Mouse (Mus musculus): Measurements from ENCODE around the gene Slc25a21.

Slc25a21 gene

GRCm38 (mm10) chr12:57184401-57185147, 12.7 kb downstream of the Slc25a21 start:
- DNase-seq: no peak

- DNase-seq: no peak
Observed at GRCm38 (mm10) chr12:57179465-57180188, 17.6 kb downstream of the Slc25a21 start.

GRCm38 (mm10) chr12:57178818-57179217, 18.5 kb downstream of the Slc25a21 start:
- no peak for DNase-seq

GRCm38 (mm10) chr12:57163294-57163693, 34.0 kb downstream of the Slc25a21 start:
- no peak for DNase-seq

- DNase-seq: no peak
Observed at GRCm38 (mm10) chr12:57162840-57163239, 34.4 kb downstream of the Slc25a21 start.

GRCm38 (mm10) chr12:57159904-57160303, 37.4 kb downstream of the Slc25a21 start:
- no peak for DNase-seq

GRCm38 (mm10) chr12:57158266-57158665, 39.0 kb downstream of the Slc25a21 start:
- DNase-seq: no peak

- no peak for DNase-seq
Observed at GRCm38 (mm10) chr12:57138937-57139336, 58.3 kb downstream of the Slc25a21 start.

- no peak for DNase-seq
Observed at GRCm38 (mm10) chr12:57137809-57138208, 59.5 kb downstream of the Slc25a21 start.

GRCm38 (mm10) chr12:57118602-57119001, 78.7 kb downstream of the Slc25a21 start:
- DNase-seq: no peak

GRCm38 (mm10) chr12:57115516-57115915, 81.8 kb downstream of the Slc25a21 start:
- DNase-seq: no peak

GRCm38 (mm10) chr12:57109363-57109762, 87.9 kb downstream of the Slc25a21 start:
- DNase-seq: no peak

- no peak for DNase-seq
Observed at GRCm38 (mm10) chr12:57102322-57102721, 95.0 kb downstream of the Slc25a21 start.

- no peak for DNase-seq
Observed at GRCm38 (mm10) chr12:57100549-57100948, 96.7 kb downstream of the Slc25a21 start.

- no peak for DNase-seq
Observed at GRCm38 (mm10) chr12:57099066-57099465, 98.2 kb downstream of the Slc25a21 start.

- no peak for DNase-seq
Observed at GRCm38 (mm10) chr12:57098371-57098770, 98.9 kb downstream of the Slc25a21 start.

GRCm38 (mm10) chr12:57093107-57093506, 104.2 kb downstream of the Slc25a21 start:
- no peak for DNase-seq

- no peak for DNase-seq
Observed at GRCm38 (mm10) chr12:57084519-57084918, 112.8 kb downstream of the Slc25a21 start.

GRCm38 (mm10) chr12:57083533-57083932, 113.7 kb downstream of the Slc25a21 start:
- no peak for DNase-seq

GRCm38 (mm10) chr12:57076606-57077005, 120.7 kb downstream of the Slc25a21 start:
- no peak for DNase-seq

- DNase-seq: no peak
Observed at GRCm38 (mm10) chr12:57072616-57073015, 124.7 kb downstream of the Slc25a21 start.

- DNase-seq: no peak
Observed at GRCm38 (mm10) chr12:57068607-57069006, 128.7 kb downstream of the Slc25a21 start.

GRCm38 (mm10) chr12:57019737-57020136, 177.5 kb downstream of the Slc25a21 start:
- no peak for DNase-seq

GRCm38 (mm10) chr12:57016845-57017244, 180.4 kb downstream of the Slc25a21 start:
- no peak for DNase-seq
